ENCODE assay signal across 8 mouse cellular contexts in the genomic region with DNA sequence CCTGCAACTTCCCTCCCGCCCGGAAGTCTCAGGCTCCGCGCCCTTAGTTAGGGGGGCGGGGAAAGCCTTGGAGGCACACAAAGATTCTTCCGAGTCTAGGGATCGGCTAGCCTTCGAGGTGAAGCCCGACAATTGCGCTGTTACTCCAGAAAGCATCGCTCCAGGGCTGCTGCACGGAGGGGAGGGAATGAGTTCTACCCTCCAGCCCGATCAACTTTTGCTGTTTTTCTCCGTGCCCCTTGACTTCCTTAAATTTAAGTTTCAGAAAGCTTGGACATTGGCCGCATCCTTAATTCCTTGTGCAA. TPM values are rescaled to one million over a fixed set of nuclear protein-coding genes. Genes with fewer than 3 reads are reported as not detected.
DNase-seq lines count a peak whose midpoint lies in the region; ATAC-seq and TF ChIP-seq lines count a peak whose summit lies in the region.

No protein-coding gene starts in this region.

- H3K9ac ChIP-seq in kidney, embryonic 16.5 days (replicated peaks; ENCODE audit: low read length) = peak overlapping the region; percentile 89
- peak overlapping the region; percentile 51 for H3K9ac ChIP-seq in hindbrain, embryonic 16.5 days (ENCODE audit: low read depth, low read length)
- peak overlapping the region; percentile 54 for H3K9ac ChIP-seq in midbrain, embryonic 16.5 days (ENCODE audit: low read depth, low read length)

- TF ChIP-seq CTCF in cortical plate, adult 2 months (IDR thresholded peaks at IDR 0.05; ENCODE audit: extremely low read depth, insufficient read depth, low read length) = no peak

- WGBS in kidney, embryonic 16.5 days = 0% methylated on average over 15 of the region's 15 CpGs
- WGBS in hindbrain, embryonic 16.5 days = under 1% methylated on average over 15 of the region's 15 CpGs
- WGBS in midbrain, embryonic 16.5 days = under 1% methylated on average over 15 of the region's 15 CpGs

- peak overlapping the region; percentile 100 for H3K27ac ChIP-seq in kidney, embryonic 16.5 days (ENCODE audit: low read length)
- 0 out of 2 replicates have a peak overlapping the region, but pooled peaks have one; percentile 35 for H3K27ac ChIP-seq in cortical plate, adult 2 months (ENCODE audit: insufficient read depth, low read length)
- peak overlapping the region; percentile 99 for H3K27ac ChIP-seq in hindbrain, embryonic 16.5 days (ENCODE audit: low read depth, low read length)
- H3K27ac ChIP-seq in midbrain, embryonic 16.5 days (ENCODE audit: low read length) = peak overlapping the region; percentile 73

- H3K9me3 ChIP-seq in kidney, embryonic 16.5 days (ENCODE audit: low read length) = no peaks in the 10 kb centered on the region
- no peaks in the 10 kb centered on the region for H3K9me3 ChIP-seq in hindbrain, embryonic 16.5 days (ENCODE audit: control insufficient read depth, low read length)
- no peaks in the 10 kb centered on the region for H3K9me3 ChIP-seq in midbrain, embryonic 16.5 days (replicated peaks; ENCODE audit: control insufficient read depth, low read length, poor library complexity, severe bottlenecking)

- no peaks in the 10 kb centered on the region for H3K36me3 ChIP-seq in kidney, embryonic 16.5 days (ENCODE audit: insufficient read depth, low read length)
- no peaks in the 10 kb centered on the region for H3K36me3 ChIP-seq in hindbrain, embryonic 16.5 days (ENCODE audit: control insufficient read depth, insufficient read depth, low read length)
- no peaks in the 10 kb centered on the region for H3K36me3 ChIP-seq in midbrain, embryonic 16.5 days (ENCODE audit: control insufficient read depth, insufficient read depth, low read length)

- no peak for ATAC-seq in kidney, embryonic 16.5 days (ENCODE audit: low FRiP score, low TSS enrichment)
- no peak for ATAC-seq in hindbrain, embryonic 16.5 days
- ATAC-seq in midbrain, embryonic 16.5 days = no peak

- H3K27me3 ChIP-seq in kidney, embryonic 16.5 days (ENCODE audit: insufficient read depth, low read length) = no peaks in the 10 kb centered on the region
- H3K27me3 ChIP-seq in hindbrain, embryonic 16.5 days (replicated peaks; ENCODE audit: control insufficient read depth, insufficient read depth, low read length) = no peaks in the 10 kb centered on the region
- H3K27me3 ChIP-seq in midbrain, embryonic 16.5 days (ENCODE audit: control insufficient read depth, insufficient read depth, low read depth, low read length) = no peaks in the 10 kb centered on the region

- peaks cover 22% of the 10 kb centered on the region for H3K4me1 ChIP-seq in kidney, embryonic 16.5 days (ENCODE audit: insufficient read depth, low read length)
- H3K4me1 ChIP-seq in cortical plate, adult 2 months (ENCODE audit: control insufficient read depth, insufficient read depth, low read length) = peaks cover 4% of the 10 kb centered on the region; the same call in 1 of the 2 replicates
- H3K4me1 ChIP-seq in hindbrain, embryonic 16.5 days (ENCODE audit: control insufficient read depth, insufficient read depth, low read depth, low read length) = peaks cover 31% of the 10 kb centered on the region
- H3K4me1 ChIP-seq in midbrain, embryonic 16.5 days (ENCODE audit: control insufficient read depth, insufficient read depth, low read length) = peaks cover 28% of the 10 kb centered on the region

- H3K4me3 ChIP-seq in kidney, embryonic 16.5 days (ENCODE audit: low read length) = peak overlapping the region; percentile 75
- peak overlapping the region; percentile 78 for H3K4me3 ChIP-seq in cortical plate, adult 2 months (ENCODE audit: insufficient read depth, low read length)
- peak overlapping the region; percentile 99 for H3K4me3 ChIP-seq in hindbrain, embryonic 16.5 days (ENCODE audit: low read length)
- H3K4me3 ChIP-seq in midbrain, embryonic 16.5 days (ENCODE audit: low read depth, low read length) = peak overlapping the region; percentile 77

- TF ChIP-seq POLR2A in cortical plate, adult 2 months (IDR thresholded peaks at IDR 0.05; ENCODE audit: extremely low read depth, insufficient read depth, low read length) = no peak

- DNase-seq in kidney, adult 18-20 months = no peak
- no peak for DNase-seq in left cerebral cortex, adult 11 months (ENCODE audit: low spot score)
- no peak for DNase-seq in right cerebral cortex, postnatal 25 days
- DNase-seq in thymus, postnatal 36 days = no peak

- H3K4me2 ChIP-seq in kidney, embryonic 16.5 days (replicated peaks; ENCODE audit: low read depth, low read length) = peak overlapping the region; percentile 96
- H3K4me2 ChIP-seq in hindbrain, embryonic 16.5 days (ENCODE audit: low read length) = peak overlapping the region; percentile 83
- peak overlapping the region; percentile 91 for H3K4me2 ChIP-seq in midbrain, embryonic 16.5 days (ENCODE audit: low read length)

RNA-seq across cellular contexts. Expression of gene Sin3a, which starts 1.9 kb away (rescaled TPM):
- 36.7 and 42.3 TPM in 2 replicates for polyA plus RNA-seq in kidney, embryonic 16.5 days (2015; fragmentation: Nextera tagmentation; extraction: Ambion mirVana)
- 25.1 and 27.8 TPM in 2 replicates for polyA plus RNA-seq in cortical plate, adult 2 months (2012; rRNA removed)
- polyA plus RNA-seq in hindbrain, embryonic 16.5 days (2015; fragmentation: Nextera tagmentation; extraction: Ambion mirVana) = 19.6 and 20.7 TPM in 2 replicates
- 21.8 and 22.1 TPM in 2 replicates for polyA plus RNA-seq in midbrain, embryonic 16.5 days (2015; fragmentation: Nextera tagmentation; extraction: Ambion mirVana)

RNA-seq across cellular contexts. Expression of gene Man2c1, which starts 56.7 kb away (rescaled TPM):
- 79.0 and 95.6 TPM in 2 replicates for polyA plus RNA-seq in kidney, embryonic 16.5 days (2015; fragmentation: Nextera tagmentation; extraction: Ambion mirVana)
- polyA plus RNA-seq in cortical plate, adult 2 months (2012; rRNA removed) = 234 and 251 TPM in 2 replicates
- polyA plus RNA-seq in hindbrain, embryonic 16.5 days (2015; fragmentation: Nextera tagmentation; extraction: Ambion mirVana) = 77.2 and 88.7 TPM in 2 replicates
- polyA plus RNA-seq in midbrain, embryonic 16.5 days (2015; fragmentation: Nextera tagmentation; extraction: Ambion mirVana) = 94.0 TPM in 2 replicates

Comparison
In these comparisons a context has a peak if more than half of its experiments do, and no peak if none do; other contexts are left out.
1. H3K27ac ChIP-seq: peak in every context shown above with its lines; median percentile 100 in kidney, embryonic 16.5 days; 99 in hindbrain, embryonic 16.5 days; 73 in midbrain, embryonic 16.5 days; 35 in cortical plate, adult 2 months.